Mouse (Mus musculus) liver, adult 2 months (tissue): ENCODE data around the gene Chd3.

Experiments used
- CTCF ChIP-seq: fragments of 200-500 bp; IDR thresholded peaks from 2 replicates; pipeline ENCODE4 v1.5.1; 2011; ENCODE audit warnings: low read depth, low read length, control low read depth
- POLR2A ChIP-seq: fragments of 200-500 bp; IDR thresholded peaks from 2 replicates; pipeline ENCODE4 v1.6.1; 2011; ENCODE audit warnings: low read length, control low read depth; ENCODE audit not compliant: insufficient read depth; ENCODE audit errors: extremely low read depth

GRCm38 (mm10) chr11:69397581-69398057, 28.4 kb upstream of the Chd3 start:
- TF ChIP-seq CTCF, result no peak
- no peak for TF ChIP-seq POLR2A
